Mouse (Mus musculus): ENCODE results near the gene Uhrf2. TPM values are rescaled to one million over a fixed set of nuclear protein-coding genes. Genes with fewer than 3 reads are reported as not detected.
A peak's percentile ranks its signal among the peaks of the same experiment; 100 is the strongest.

Uhrf2 gene
- total and polyA plus RNA-seq, 2 experiments from 2014 or later = 25.7 to 52.6 TPM

GRCm38 (mm10) chr19:30109122-30109521, 78.8 kb downstream of the Uhrf2 start:
- H3K9me3 ChIP-seq (ENCODE audit: low read length) = no peaks in the 10 kb centered on the region
- no peak overlapping the region for H3K9ac ChIP-seq (replicated peaks; ENCODE audit: low read length)
- peak overlapping the region; percentile 32; the same call in 1 of the 2 replicates for H3K27ac ChIP-seq
- ATAC-seq (peak; percentile 65; the same call in 1 of the 2 replicates), DNase-seq (ENCODE audit: low spot score) (peak; percentile 69)
- WGBS = 27% methylated on average over 6 of the region's 6 CpGs
- H3K4me3 ChIP-seq (ENCODE audit: low read length) = no peak overlapping the region
- no peaks in the 10 kb centered on the region for H3K27me3 ChIP-seq (ENCODE audit: insufficient read depth, low read length)
- H3K4me2 ChIP-seq (ENCODE audit: low read depth, low read length) = no peak overlapping the region
- H3K36me3 ChIP-seq (ENCODE audit: insufficient read depth, low read length) = no peaks in the 10 kb centered on the region
- no peaks in the 10 kb centered on the region for H3K4me1 ChIP-seq (ENCODE audit: insufficient read depth, low read length)
- TF ChIP-seq CTCF (IDR thresholded peaks at IDR 0.05; ENCODE audit: low read depth) = no peak

- WGBS = over 99% methylated on average over 3 of the region's 3 CpGs
- no peak for TF ChIP-seq CTCF (IDR thresholded peaks at IDR 0.05; ENCODE audit: low read depth)
- H3K9me3 ChIP-seq (ENCODE audit: low read length) = no peaks in the 10 kb centered on the region
- H3K4me1 ChIP-seq (ENCODE audit: insufficient read depth, low read length) = no peaks in the 10 kb centered on the region
- no peak for ATAC-seq
- DNase-seq (ENCODE audit: low spot score) = no peak
- H3K27me3 ChIP-seq (ENCODE audit: insufficient read depth, low read length) = no peaks in the 10 kb centered on the region
- no peak overlapping the region for H3K4me3 ChIP-seq (ENCODE audit: low read length)
- H3K27ac ChIP-seq = no peak overlapping the region
- H3K36me3 ChIP-seq (ENCODE audit: insufficient read depth, low read length) = no peaks in the 10 kb centered on the region
- H3K4me2 ChIP-seq (ENCODE audit: low read depth, low read length) = no peak overlapping the region
- no peak overlapping the region for H3K9ac ChIP-seq (replicated peaks; ENCODE audit: low read length)
Measured at GRCm38 (mm10) chr19:30111421-30111820, 81.1 kb downstream of the Uhrf2 start.

GRCm38 (mm10) chr19:30112961-30113688, 82.8 kb downstream of the Uhrf2 start:
- Histone ChIP-seq H3K9me3 (ENCODE audit: low read length) (no peaks in the 10 kb centered on the region), H3K27me3 (ENCODE audit: insufficient read depth, low read length) (no peaks in the 10 kb centered on the region), H3K4me3 (ENCODE audit: low read length) (no peak overlapping the region), H3K27ac (no peak overlapping the region), H3K36me3 (ENCODE audit: insufficient read depth, low read length) (no peaks in the 10 kb centered on the region), H3K9ac (replicated peaks; ENCODE audit: low read length) (no peak overlapping the region), H3K4me1 (ENCODE audit: insufficient read depth, low read length) (0 out of 2 replicates have a peak, but pooled peaks cover 5% of the 10 kb centered on the region), H3K4me2 (ENCODE audit: low read depth, low read length) (no peak overlapping the region)
- DNase-seq (ENCODE audit: low spot score) (no peak), ATAC-seq (no peak)
- WGBS = 79% methylated on average over 16 of the region's 16 CpGs
- no peak for TF ChIP-seq CTCF (IDR thresholded peaks at IDR 0.05; ENCODE audit: low read depth)

- H3K4me2 ChIP-seq (ENCODE audit: low read depth, low read length) = no peak overlapping the region
- H3K9me3 ChIP-seq (ENCODE audit: low read length) = no peaks in the 10 kb centered on the region
- 0 out of 2 replicates have a peak, but pooled peaks cover 5% of the 10 kb centered on the region for H3K4me1 ChIP-seq (ENCODE audit: insufficient read depth, low read length)
- no peak overlapping the region for H3K27ac ChIP-seq
- H3K9ac ChIP-seq (replicated peaks; ENCODE audit: low read length) = no peak overlapping the region
- no peaks in the 10 kb centered on the region for H3K36me3 ChIP-seq (ENCODE audit: insufficient read depth, low read length)
- H3K4me3 ChIP-seq (ENCODE audit: low read length) = no peak overlapping the region
- no peaks in the 10 kb centered on the region for H3K27me3 ChIP-seq (ENCODE audit: insufficient read depth, low read length)
- ATAC-seq (no peak), DNase-seq (ENCODE audit: low spot score) (peak; percentile 55)
- TF ChIP-seq CTCF (IDR thresholded peaks at IDR 0.05; ENCODE audit: low read depth) = no peak
- WGBS = 39% methylated on average over 14 of the region's 14 CpGs
Measured at GRCm38 (mm10) chr19:30114919-30115441, 84.7 kb downstream of the Uhrf2 start.

- 82% methylated on average over 5 of the region's 5 CpGs for WGBS
- 0 out of 2 replicates have a peak, but pooled peaks cover 5% of the 10 kb centered on the region for H3K4me1 ChIP-seq (ENCODE audit: insufficient read depth, low read length)
Measured at GRCm38 (mm10) chr19:30115606-30116005, 85.3 kb downstream of the Uhrf2 start.

GRCm38 (mm10) chr19:30117241-30117640, 86.9 kb downstream of the Uhrf2 start:
- no peaks in the 10 kb centered on the region for H3K9me3 ChIP-seq (ENCODE audit: low read length)
- H3K4me2 ChIP-seq (ENCODE audit: low read depth, low read length) = no peak overlapping the region
- DNase-seq (ENCODE audit: low spot score) (no peak), ATAC-seq (no peak)
- H3K4me3 ChIP-seq (ENCODE audit: low read length) = no peak overlapping the region
- 0 out of 2 replicates have a peak, but pooled peaks cover 5% of the 10 kb centered on the region for H3K4me1 ChIP-seq (ENCODE audit: insufficient read depth, low read length)
- no peaks in the 10 kb centered on the region for H3K27me3 ChIP-seq (ENCODE audit: insufficient read depth, low read length)
- H3K27ac ChIP-seq = peak overlapping the region; percentile 68; the same call in 1 of the 2 replicates
- H3K36me3 ChIP-seq (ENCODE audit: insufficient read depth, low read length) = no peaks in the 10 kb centered on the region
- no peak overlapping the region for H3K9ac ChIP-seq (replicated peaks; ENCODE audit: low read length)
- 61% methylated on average over 4 of the region's 4 CpGs for WGBS
- 0 out of 2 replicates have a peak, but pooled peaks have one; percentile 5 for TF ChIP-seq CTCF (IDR thresholded peaks at IDR 0.05; ENCODE audit: low read depth)

More at GRCm38 (mm10) chr19:30115606-30116005, 85.3 kb downstream of the Uhrf2 start:
- Histone ChIP-seq H3K4me2 (ENCODE audit: low read depth, low read length) (no peak overlapping the region), H3K27me3 (ENCODE audit: insufficient read depth, low read length) (no peaks in the 10 kb centered on the region), H3K9me3 (ENCODE audit: low read length) (no peaks in the 10 kb centered on the region), H3K9ac (replicated peaks; ENCODE audit: low read length) (no peak overlapping the region), H3K4me3 (ENCODE audit: low read length) (no peak overlapping the region), H3K27ac (no peak overlapping the region), H3K36me3 (ENCODE audit: insufficient read depth, low read length) (no peaks in the 10 kb centered on the region)
- TF ChIP-seq CTCF (IDR thresholded peaks at IDR 0.05; ENCODE audit: low read depth) = no peak
- no peak for DNase-seq (ENCODE audit: low spot score)
- ATAC-seq = no peak
